Mouse (Mus musculus): ENCODE measurements around the gene AU021092. TPM values are rescaled to one million over a fixed set of nuclear protein-coding genes. Genes with fewer than 3 reads are reported as not detected.

Gene AU021092
- polyA plus RNA-seq, 1 experiment from 2014 or later = 4.2 TPM

- H3K27ac ChIP-seq (ENCODE audit: low read length) = no peak overlapping the region
- 75% methylated on average over 5 of the region's 5 CpGs for WGBS
- no peaks in the 10 kb centered on the region for H3K9me3 ChIP-seq (ENCODE audit: control insufficient read depth, low read length)
- H3K4me2 ChIP-seq (ENCODE audit: low read depth, low read length) = no peak overlapping the region
- no peaks in the 10 kb centered on the region for H3K4me1 ChIP-seq (ENCODE audit: control insufficient read depth, insufficient read depth, low read length)
- no peaks in the 10 kb centered on the region for H3K36me3 ChIP-seq (ENCODE audit: control insufficient read depth, insufficient read depth, low read length)
- H3K4me3 ChIP-seq (ENCODE audit: low read length) = no peak overlapping the region
- H3K9ac ChIP-seq (ENCODE audit: low read depth, low read length) = no peak overlapping the region
- ATAC-seq = no peak
- H3K27me3 ChIP-seq (replicated peaks; ENCODE audit: control insufficient read depth, insufficient read depth, low read length) = 0 out of 2 replicates have a peak, but pooled peaks cover 2% of the 10 kb centered on the region
Observed at GRCm38 (mm10) chr16:5217341-5218133, 4.6 kb downstream of the AU021092 start.

DNA sequence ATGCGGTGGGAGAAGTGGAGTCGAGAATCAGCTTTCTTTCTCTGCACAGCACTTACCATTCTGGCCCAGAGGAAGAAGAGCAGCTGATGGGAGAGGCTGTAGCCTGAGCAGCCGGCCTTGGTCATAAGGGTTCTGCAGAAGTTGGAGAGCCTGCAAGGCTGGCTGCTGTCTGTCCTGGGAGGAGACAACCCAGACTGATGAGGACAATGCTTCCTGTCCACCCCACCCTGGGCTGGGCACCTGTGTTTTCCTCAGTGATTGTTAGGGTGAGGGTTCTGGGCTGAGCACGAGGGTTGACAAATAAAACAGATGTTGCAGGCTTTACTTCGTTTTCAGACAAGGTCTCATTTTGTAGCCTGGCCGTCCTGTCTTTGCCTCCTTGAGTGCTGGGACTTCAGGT lies 5.4 kb downstream of the AU021092 start:
- H3K9ac ChIP-seq (ENCODE audit: low read depth, low read length) = no peak overlapping the region
- no peak overlapping the region for H3K27ac ChIP-seq (ENCODE audit: low read length)
- WGBS = 48% methylated on average over 6 of the region's 6 CpGs
- no peaks in the 10 kb centered on the region for H3K9me3 ChIP-seq (ENCODE audit: control insufficient read depth, low read length)
- no peaks in the 10 kb centered on the region for H3K36me3 ChIP-seq (ENCODE audit: control insufficient read depth, insufficient read depth, low read length)
- H3K4me2 ChIP-seq (ENCODE audit: low read depth, low read length) = no peak overlapping the region
- H3K4me1 ChIP-seq (ENCODE audit: control insufficient read depth, insufficient read depth, low read length) = no peaks in the 10 kb centered on the region
- ATAC-seq = no peak
- H3K4me3 ChIP-seq (ENCODE audit: low read length) = no peak overlapping the region
- H3K27me3 ChIP-seq (replicated peaks; ENCODE audit: control insufficient read depth, insufficient read depth, low read length) = no peaks in the 10 kb centered on the region

GRCm38 (mm10) chr16:5214126-5214525 lies 8.0 kb downstream of the AU021092 start:
- 83% methylated on average over 2 of the region's 2 CpGs for WGBS
- Histone ChIP-seq H3K4me3 (ENCODE audit: low read length) (no peak overlapping the region), H3K4me2 (ENCODE audit: low read depth, low read length) (no peak overlapping the region), H3K9ac (ENCODE audit: low read depth, low read length) (no peak overlapping the region), H3K27me3 (replicated peaks; ENCODE audit: control insufficient read depth, insufficient read depth, low read length) (no peaks in the 10 kb centered on the region), H3K4me1 (ENCODE audit: control insufficient read depth, insufficient read depth, low read length) (no peaks in the 10 kb centered on the region), H3K27ac (ENCODE audit: low read length) (no peak overlapping the region), H3K9me3 (ENCODE audit: control insufficient read depth, low read length) (no peaks in the 10 kb centered on the region), H3K36me3 (ENCODE audit: control insufficient read depth, insufficient read depth, low read length) (no peaks in the 10 kb centered on the region)
- ATAC-seq = no peak

DNA sequence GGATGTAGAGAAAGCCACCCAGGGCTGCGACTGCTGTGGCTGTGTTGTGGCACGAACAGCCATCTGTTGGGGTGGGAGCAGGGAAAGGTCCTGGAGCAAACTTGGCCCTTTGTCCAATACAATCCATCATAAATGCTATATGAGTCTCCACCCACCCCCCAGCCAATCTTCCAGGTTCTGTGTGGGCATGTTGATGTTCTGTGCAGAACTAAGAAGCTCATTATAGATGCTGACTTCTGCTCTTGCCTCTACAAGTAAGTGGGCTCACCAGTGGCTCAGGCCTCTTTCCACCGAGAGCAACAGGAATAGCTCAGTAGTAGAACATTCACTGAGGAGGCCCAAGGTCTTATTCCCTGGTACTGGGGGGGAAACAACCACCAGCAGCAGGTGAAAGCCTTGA lies 9.9 kb downstream of the AU021092 start:
- Histone ChIP-seq H3K9ac (ENCODE audit: low read depth, low read length) (no peak overlapping the region), H3K4me2 (ENCODE audit: low read depth, low read length) (no peak overlapping the region), H3K36me3 (ENCODE audit: control insufficient read depth, insufficient read depth, low read length) (no peaks in the 10 kb centered on the region), H3K4me3 (ENCODE audit: low read length) (no peak overlapping the region), H3K27me3 (replicated peaks; ENCODE audit: control insufficient read depth, insufficient read depth, low read length) (no peaks in the 10 kb centered on the region), H3K27ac (ENCODE audit: low read length) (no peak overlapping the region), H3K4me1 (ENCODE audit: control insufficient read depth, insufficient read depth, low read length) (no peaks in the 10 kb centered on the region), H3K9me3 (ENCODE audit: control insufficient read depth, low read length) (no peaks in the 10 kb centered on the region)
- ATAC-seq = no peak
- 76% methylated on average over 3 of the region's 3 CpGs for WGBS

DNA sequence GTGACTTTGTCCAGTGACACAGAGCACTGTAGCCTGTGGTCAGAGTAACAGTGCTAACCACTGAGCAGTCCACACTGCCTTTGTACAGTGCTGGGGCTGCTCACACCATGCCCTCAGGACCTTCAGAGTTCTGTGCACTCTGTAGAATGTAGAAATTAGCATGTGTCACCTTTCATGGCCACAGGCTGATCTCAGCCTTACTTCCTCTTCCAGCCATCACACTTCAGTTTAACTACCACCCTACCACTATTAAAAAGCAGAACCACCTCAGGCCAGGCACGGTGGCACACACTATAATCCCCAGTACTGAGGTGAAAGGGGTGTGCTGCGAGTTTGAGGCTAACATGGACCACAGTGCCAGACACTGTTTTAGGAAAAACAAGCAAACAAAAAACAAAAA lies 11.7 kb downstream of the AU021092 start:
- H3K9me3 ChIP-seq (ENCODE audit: control insufficient read depth, low read length) = no peaks in the 10 kb centered on the region
- no peak overlapping the region for H3K4me2 ChIP-seq (ENCODE audit: low read depth, low read length)
- H3K9ac ChIP-seq (ENCODE audit: low read depth, low read length) = no peak overlapping the region
- H3K4me1 ChIP-seq (ENCODE audit: control insufficient read depth, insufficient read depth, low read length) = no peaks in the 10 kb centered on the region
- H3K27me3 ChIP-seq (replicated peaks; ENCODE audit: control insufficient read depth, insufficient read depth, low read length) = no peaks in the 10 kb centered on the region
- no peak overlapping the region for H3K4me3 ChIP-seq (ENCODE audit: low read length)
- H3K36me3 ChIP-seq (ENCODE audit: control insufficient read depth, insufficient read depth, low read length) = no peaks in the 10 kb centered on the region
- no peak overlapping the region for H3K27ac ChIP-seq (ENCODE audit: low read length)
- ATAC-seq = no peak
- WGBS = 65% methylated on average over 2 of the region's 2 CpGs

- no peak for ATAC-seq
- Histone ChIP-seq H3K4me3 (ENCODE audit: low read length) (no peak overlapping the region), H3K9me3 (ENCODE audit: control insufficient read depth, low read length) (no peaks in the 10 kb centered on the region), H3K36me3 (ENCODE audit: control insufficient read depth, insufficient read depth, low read length) (no peaks in the 10 kb centered on the region), H3K9ac (ENCODE audit: low read depth, low read length) (no peak overlapping the region), H3K4me1 (ENCODE audit: control insufficient read depth, insufficient read depth, low read length) (no peaks in the 10 kb centered on the region; the same call in 1 of the 2 replicates), H3K4me2 (ENCODE audit: low read depth, low read length) (no peak overlapping the region), H3K27ac (ENCODE audit: low read length) (no peak overlapping the region), H3K27me3 (replicated peaks; ENCODE audit: control insufficient read depth, insufficient read depth, low read length) (no peaks in the 10 kb centered on the region)
- 70% methylated on average over 5 of the region's 5 CpGs for WGBS
Observed at GRCm38 (mm10) chr16:5206051-5206450, 16.0 kb downstream of the AU021092 start.

GRCm38 (mm10) chr16:5205431-5205970 lies 16.6 kb downstream of the AU021092 start:
- Histone ChIP-seq H3K36me3 (ENCODE audit: control insufficient read depth, insufficient read depth, low read length) (no peaks in the 10 kb centered on the region), H3K9ac (ENCODE audit: low read depth, low read length) (no peak overlapping the region), H3K27ac (ENCODE audit: low read length) (no peak overlapping the region), H3K4me1 (ENCODE audit: control insufficient read depth, insufficient read depth, low read length) (no peaks in the 10 kb centered on the region; the same call in 1 of the 2 replicates), H3K4me2 (ENCODE audit: low read depth, low read length) (no peak overlapping the region), H3K27me3 (replicated peaks; ENCODE audit: control insufficient read depth, insufficient read depth, low read length) (no peaks in the 10 kb centered on the region), H3K9me3 (ENCODE audit: control insufficient read depth, low read length) (no peaks in the 10 kb centered on the region), H3K4me3 (ENCODE audit: low read length) (no peak overlapping the region)
- WGBS = 88% methylated on average over 5 of the region's 5 CpGs
- no peak for ATAC-seq

DNA sequence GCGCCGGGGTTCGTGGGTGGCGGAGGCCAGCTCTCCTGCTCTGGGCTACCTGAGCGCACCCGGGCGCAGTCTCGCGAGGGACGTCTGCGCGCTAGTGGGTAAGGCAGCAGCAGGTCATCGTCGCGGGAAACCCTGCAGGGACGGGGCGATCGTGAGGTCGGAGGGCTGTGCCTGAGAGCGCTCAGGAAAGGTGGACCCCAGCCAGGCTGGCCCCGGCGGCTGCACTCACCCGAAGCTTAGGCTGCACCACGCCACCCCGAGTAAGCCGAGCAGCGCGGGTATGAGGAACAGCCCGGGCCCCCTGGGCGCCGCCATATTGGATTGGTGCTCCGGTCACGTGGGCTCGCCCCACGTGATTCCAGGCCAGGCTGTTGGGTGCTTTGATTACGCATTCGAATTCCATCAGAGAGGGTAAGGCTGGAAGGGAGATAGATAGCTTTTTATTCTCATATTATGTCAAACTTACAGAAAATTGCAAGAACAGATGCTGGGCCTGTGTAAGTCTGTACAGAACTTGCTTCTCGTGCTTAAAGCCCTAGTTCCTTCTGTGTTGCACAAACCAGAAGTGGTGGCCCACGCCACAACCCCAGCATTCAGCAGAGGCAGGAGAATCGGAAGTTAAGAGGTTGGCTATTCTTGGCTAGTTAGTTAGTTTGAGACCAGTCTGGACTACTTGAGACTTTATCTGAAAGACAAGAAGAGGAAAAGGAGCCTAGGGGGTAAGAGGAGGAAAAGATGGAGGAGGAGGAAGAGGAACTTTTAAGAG lies 18.2 kb downstream of the AU021092 start, which contains the start of gene Nagpa:
Gene Nagpa (minus strand): TSS at position 345 of the 766 bp plus-strand sequence.
- H3K4me1 ChIP-seq (ENCODE audit: control insufficient read depth, insufficient read depth, low read length) = no peaks in the 10 kb centered on the region; the same call in 1 of the 2 replicates
- peak within 1 kb of the TSS; percentile 90 for H3K4me2 ChIP-seq (ENCODE audit: low read depth, low read length)
- H3K27ac ChIP-seq (ENCODE audit: low read length) = peak within 1 kb of the TSS; percentile 14; the same call in 1 of the 2 replicates
- no peaks in the 10 kb centered on the region for H3K27me3 ChIP-seq (replicated peaks; ENCODE audit: control insufficient read depth, insufficient read depth, low read length)
- no peaks in the 10 kb centered on the region for H3K9me3 ChIP-seq (ENCODE audit: control insufficient read depth, low read length)
- peak; percentile 89 for ATAC-seq
- H3K9ac ChIP-seq (ENCODE audit: low read depth, low read length) = peak within 1 kb of the TSS; percentile 77
- WGBS = 4% methylated on average over 40 of the region's 40 CpGs
- peak within 1 kb of the TSS; percentile 80 for H3K4me3 ChIP-seq (ENCODE audit: low read length)
- peaks cover 4% of the 10 kb centered on the region; the same call in 1 of the 2 replicates for H3K36me3 ChIP-seq (ENCODE audit: control insufficient read depth, insufficient read depth, low read length)

DNA sequence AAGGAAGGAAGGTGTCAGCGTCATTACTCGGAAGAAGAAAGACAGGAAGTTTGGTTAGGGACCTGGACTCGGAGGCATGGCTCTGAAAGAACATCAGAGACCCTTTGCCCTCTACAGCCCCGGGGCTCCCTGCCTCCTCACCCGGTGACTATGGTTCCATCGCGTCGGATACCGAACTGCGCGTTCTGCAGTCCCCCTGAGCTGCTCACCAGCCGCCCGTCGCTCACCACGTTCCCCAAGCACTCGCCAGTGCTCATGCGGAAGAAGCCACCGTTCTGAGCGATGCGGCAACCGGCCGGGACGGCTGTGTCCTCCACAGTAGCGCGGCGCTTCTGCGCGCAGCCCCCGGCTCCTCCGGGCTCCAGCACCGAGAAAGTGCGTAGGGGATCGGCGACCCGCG lies 18.9 kb downstream of the AU021092 start:
- peak; percentile 63 for ATAC-seq
- H3K36me3 ChIP-seq (ENCODE audit: control insufficient read depth, insufficient read depth, low read length) = peaks cover 4% of the 10 kb centered on the region; the same call in 1 of the 2 replicates
- H3K27ac ChIP-seq (ENCODE audit: low read length) = 0 out of 2 replicates have a peak overlapping the region, but pooled peaks have one; percentile 14
- no peaks in the 10 kb centered on the region for H3K9me3 ChIP-seq (ENCODE audit: control insufficient read depth, low read length)
- peak overlapping the region; percentile 77 for H3K9ac ChIP-seq (ENCODE audit: low read depth, low read length)
- H3K4me2 ChIP-seq (ENCODE audit: low read depth, low read length) = peak overlapping the region; percentile 90
- 1% methylated on average over 36 of the region's 36 CpGs for WGBS
- no peaks in the 10 kb centered on the region; the same call in 1 of the 2 replicates for H3K4me1 ChIP-seq (ENCODE audit: control insufficient read depth, insufficient read depth, low read length)
- no peaks in the 10 kb centered on the region for H3K27me3 ChIP-seq (replicated peaks; ENCODE audit: control insufficient read depth, insufficient read depth, low read length)
- H3K4me3 ChIP-seq (ENCODE audit: low read length) = peak overlapping the region; percentile 80

Measured in intestine, embryonic 16.5 days (tissue).